Mouse (Mus musculus) lung, postnatal 36 days (tissue): Measurements from ENCODE around the gene Fam107a.

Source experiments
- DNase-seq: peaks from one replicate; pipeline ENCODE4 v3.0.0; 2022; ENCODE audit warnings: mixed read lengths

The Fam107a gene

GRCm38 (mm10) chr14:8317194-8318097 is at the start of gene Fam107a:
Fam107a (minus strand) TSS chr14:8318023.
- no peak for DNase-seq

GRCm38 (mm10) chr14:8367121-8367520 is 49.3 kb upstream of the Fam107a start:
- DNase-seq: no peak

GRCm38 (mm10) chr14:8365833-8366232 is 48.0 kb upstream of the Fam107a start:
- no peak for DNase-seq

GRCm38 (mm10) chr14:8356836-8357235 is 39.0 kb upstream of the Fam107a start:
- peak; percentile 17 for DNase-seq

- DNase-seq: peak; percentile 67
These were observed 38.2 kb upstream of the Fam107a start for GRCm38 (mm10) chr14:8355999-8356501.

GRCm38 (mm10) chr14:8348927-8349326 is 31.1 kb upstream of the Fam107a start:
- no peak for DNase-seq

GRCm38 (mm10) chr14:8346255-8346997 is 28.6 kb upstream of the Fam107a start:
- peak; percentile 91 for DNase-seq

GRCm38 (mm10) chr14:8345566-8345965 is 27.7 kb upstream of the Fam107a start:
- DNase-seq: no peak

- peak; percentile 86 for DNase-seq
These were observed 24.8 kb upstream of the Fam107a start for GRCm38 (mm10) chr14:8342509-8343106.

GRCm38 (mm10) chr14:8340226-8340625 is 22.4 kb upstream of the Fam107a start:
- DNase-seq: no peak

GRCm38 (mm10) chr14:8335947-8336346 is 18.1 kb upstream of the Fam107a start:
- no peak for DNase-seq

GRCm38 (mm10) chr14:8334511-8334910 is 16.7 kb upstream of the Fam107a start:
- no peak for DNase-seq

- DNase-seq: no peak
These were observed 14.8 kb upstream of the Fam107a start for GRCm38 (mm10) chr14:8332314-8333252.

- peak; percentile 46 for DNase-seq
These were observed 13.6 kb upstream of the Fam107a start for GRCm38 (mm10) chr14:8331307-8331905.

- no peak for DNase-seq
These were observed 12.6 kb upstream of the Fam107a start for GRCm38 (mm10) chr14:8330390-8330789.

- peak; percentile 53 for DNase-seq
These were observed 11.7 kb upstream of the Fam107a start for GRCm38 (mm10) chr14:8329552-8329951.

- DNase-seq: no peak
These were observed 9.5 kb upstream of the Fam107a start for GRCm38 (mm10) chr14:8327371-8327770.

- DNase-seq: no peak
These were observed 9.1 kb upstream of the Fam107a start for GRCm38 (mm10) chr14:8326961-8327360.

- DNase-seq: no peak
These were observed 7.9 kb upstream of the Fam107a start for GRCm38 (mm10) chr14:8325746-8326145.

GRCm38 (mm10) chr14:8320528-8320927 is 2.7 kb upstream of the Fam107a start:
- no peak for DNase-seq

- no peak for DNase-seq
These were observed 1.2 kb downstream of the Fam107a start for GRCm38 (mm10) chr14:8316366-8317193.
